Mouse (Mus musculus): ENCODE data around the gene Bcan. TPM values are rescaled to one million over a fixed set of nuclear protein-coding genes. Genes with fewer than 3 reads are reported as not detected.

Bcan gene
- polyA plus RNA-seq, 1 experiment = 0.06 TPM

DNA sequence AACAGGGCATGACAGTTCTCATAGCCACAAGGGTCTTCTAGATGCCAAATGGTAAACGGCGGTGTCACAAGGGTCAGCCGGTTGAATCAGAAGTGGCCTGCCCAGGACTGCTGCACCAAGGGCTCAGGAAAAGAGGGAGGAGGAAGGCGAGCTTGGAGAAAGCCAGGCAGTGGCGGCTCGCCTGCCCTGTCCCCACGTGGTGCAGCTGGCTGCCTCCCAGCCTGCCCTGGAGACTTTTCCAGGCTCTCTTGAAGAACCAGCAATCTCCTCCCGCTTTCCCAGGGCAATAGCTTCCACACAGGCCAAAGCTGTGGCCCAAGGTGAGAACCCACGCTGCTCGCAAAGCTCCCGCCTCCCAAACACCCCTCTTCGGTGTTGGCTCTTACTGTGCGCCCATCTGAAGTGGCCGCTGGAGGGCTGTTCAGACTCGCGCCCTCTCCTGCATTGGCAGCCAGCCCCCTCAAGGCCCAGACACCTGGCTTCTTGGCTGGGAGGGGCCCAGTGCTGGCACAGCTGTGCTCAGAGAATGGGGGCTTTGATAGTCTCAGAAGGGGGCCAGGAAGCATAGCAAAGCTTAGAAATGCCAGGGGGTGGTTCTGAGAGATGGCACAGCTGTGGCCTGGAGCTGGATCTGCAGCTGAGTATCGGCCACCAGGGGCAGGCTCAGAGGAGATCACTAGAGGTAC is 2.4 kb upstream of the Bcan start:
- Histone ChIP-seq H3K36me3 (ENCODE audit: control insufficient read depth, insufficient read depth) (no peaks in the 10 kb centered on the region), H3K79me2 (ENCODE audit: control insufficient read depth, insufficient read depth) (no peaks in the 10 kb centered on the region), H3ac (ENCODE audit: control insufficient read depth, insufficient read length) (no peak overlapping the region), H3K4me2 (ENCODE audit: low read depth) (no peak overlapping the region), H3K4me3 (no peak overlapping the region), H3K27me3 (ENCODE audit: control insufficient read depth, insufficient read depth, insufficient read length) (peaks cover 62% of the 10 kb centered on the region)
- TF ChIP-seq REST (IDR thresholded peaks at IDR 0.05; ENCODE audit: insufficient read depth, insufficient read length) (no peak), MYOD1 (IDR thresholded peaks at IDR 0.05; ENCODE audit: control insufficient read depth in 1 of 3, insufficient read length in 2 of 3, low read depth in 2 of 3) (no peak), TCF12 (IDR thresholded peaks at IDR 0.05; ENCODE audit: insufficient read depth, poor library complexity, severe bottlenecking) (no peak), MYOG (IDR thresholded peaks at IDR 0.05; ENCODE audit: control insufficient read depth in 1 of 3, insufficient read depth in 1 of 3, insufficient read length in 2 of 3, low read depth in 2 of 3) (no peak), CEBPB (IDR thresholded peaks at IDR 0.05; ENCODE audit: insufficient read depth, poor library complexity, severe bottlenecking) (no peak), TCF3 (IDR thresholded peaks at IDR 0.05; ENCODE audit: insufficient read length, low read depth) (no peak), E2F4 (IDR thresholded peaks at IDR 0.05; ENCODE audit: insufficient read depth) (no peak), POLR2A (IDR thresholded peaks at IDR 0.05; ENCODE audit: insufficient read length, low read depth) (no peak), MAX (IDR thresholded peaks at IDR 0.05; ENCODE audit: low read depth) (no peak), USF1 (IDR thresholded peaks at IDR 0.05; ENCODE audit: low read depth) (no peak), SRF (IDR thresholded peaks at IDR 0.05; ENCODE audit: control insufficient read depth, insufficient read length, low read depth) (no peak), POLR2AphosphoS2 (IDR thresholded peaks at IDR 0.05; ENCODE audit: insufficient read length, low read depth) (no peak)

DNA sequence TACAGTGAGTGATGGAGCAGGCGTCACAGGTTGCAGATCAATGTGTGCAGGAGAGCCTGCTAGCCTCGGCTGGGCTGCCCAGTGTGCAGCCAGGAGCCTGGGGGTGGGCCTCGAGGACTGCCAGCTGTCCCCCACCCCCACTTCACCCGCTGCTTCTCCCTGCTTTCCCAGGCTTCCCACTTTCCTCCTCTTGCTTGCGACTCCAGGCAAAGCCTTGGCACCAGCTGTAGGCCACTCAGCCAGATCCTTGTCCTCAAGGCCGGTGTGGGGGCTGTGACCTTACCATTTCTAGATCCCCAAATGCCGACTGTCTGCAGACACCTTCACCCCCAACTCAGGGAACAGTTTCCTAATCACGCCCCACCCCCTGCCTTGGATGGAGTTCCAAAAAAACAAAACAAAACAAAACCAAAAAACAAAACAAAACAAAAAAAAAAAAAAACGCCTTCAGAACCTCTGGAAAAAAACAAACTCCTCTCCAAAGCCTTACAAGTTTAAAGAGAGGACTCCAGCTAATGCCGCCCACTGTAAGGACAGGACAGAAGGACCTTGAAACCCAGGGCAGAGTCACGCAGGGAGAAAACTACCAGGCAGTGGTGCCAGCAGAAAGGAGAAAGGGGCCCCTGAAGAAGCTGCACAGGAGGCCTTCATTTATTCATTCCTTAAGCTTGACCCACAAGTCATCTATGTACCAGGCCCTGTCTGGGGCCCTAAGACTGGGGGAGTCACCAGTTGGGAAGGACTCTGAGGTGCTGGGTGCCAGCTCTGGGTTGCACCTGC is 976 bp upstream of the Bcan start:
- H3K4me3 ChIP-seq = no peak overlapping the region
- H3K27me3 ChIP-seq (ENCODE audit: control insufficient read depth, insufficient read depth, insufficient read length) = peaks cover 76% of the 10 kb centered on the region
- no peaks in the 10 kb centered on the region for H3K36me3 ChIP-seq (ENCODE audit: control insufficient read depth, insufficient read depth)
- no peak overlapping the region for H3ac ChIP-seq (ENCODE audit: control insufficient read depth, insufficient read length)
- no peak overlapping the region for H3K4me2 ChIP-seq (ENCODE audit: low read depth)
- TF ChIP-seq USF1 (IDR thresholded peaks at IDR 0.05; ENCODE audit: low read depth) (no peak), E2F4 (IDR thresholded peaks at IDR 0.05; ENCODE audit: insufficient read depth) (no peak), MYOD1 (IDR thresholded peaks at IDR 0.05; ENCODE audit: control insufficient read depth in 1 of 3, insufficient read length in 2 of 3, low read depth in 2 of 3) (no peak), SRF (IDR thresholded peaks at IDR 0.05; ENCODE audit: control insufficient read depth, insufficient read length, low read depth) (no peak), MYOG (IDR thresholded peaks at IDR 0.05; ENCODE audit: control insufficient read depth in 1 of 3, insufficient read depth in 1 of 3, insufficient read length in 2 of 3, low read depth in 2 of 3) (no peak), POLR2A (IDR thresholded peaks at IDR 0.05; ENCODE audit: insufficient read length, low read depth) (no peak), MAX (IDR thresholded peaks at IDR 0.05; ENCODE audit: low read depth) (no peak), TCF3 (IDR thresholded peaks at IDR 0.05; ENCODE audit: insufficient read length, low read depth) (no peak), REST (IDR thresholded peaks at IDR 0.05; ENCODE audit: insufficient read depth, insufficient read length) (no peak), POLR2AphosphoS2 (IDR thresholded peaks at IDR 0.05; ENCODE audit: insufficient read length, low read depth) (no peak), CEBPB (IDR thresholded peaks at IDR 0.05; ENCODE audit: insufficient read depth, poor library complexity, severe bottlenecking) (no peak), TCF12 (IDR thresholded peaks at IDR 0.05; ENCODE audit: insufficient read depth, poor library complexity, severe bottlenecking) (no peak)
- H3K79me2 ChIP-seq (ENCODE audit: control insufficient read depth, insufficient read depth) = no peaks in the 10 kb centered on the region

DNA sequence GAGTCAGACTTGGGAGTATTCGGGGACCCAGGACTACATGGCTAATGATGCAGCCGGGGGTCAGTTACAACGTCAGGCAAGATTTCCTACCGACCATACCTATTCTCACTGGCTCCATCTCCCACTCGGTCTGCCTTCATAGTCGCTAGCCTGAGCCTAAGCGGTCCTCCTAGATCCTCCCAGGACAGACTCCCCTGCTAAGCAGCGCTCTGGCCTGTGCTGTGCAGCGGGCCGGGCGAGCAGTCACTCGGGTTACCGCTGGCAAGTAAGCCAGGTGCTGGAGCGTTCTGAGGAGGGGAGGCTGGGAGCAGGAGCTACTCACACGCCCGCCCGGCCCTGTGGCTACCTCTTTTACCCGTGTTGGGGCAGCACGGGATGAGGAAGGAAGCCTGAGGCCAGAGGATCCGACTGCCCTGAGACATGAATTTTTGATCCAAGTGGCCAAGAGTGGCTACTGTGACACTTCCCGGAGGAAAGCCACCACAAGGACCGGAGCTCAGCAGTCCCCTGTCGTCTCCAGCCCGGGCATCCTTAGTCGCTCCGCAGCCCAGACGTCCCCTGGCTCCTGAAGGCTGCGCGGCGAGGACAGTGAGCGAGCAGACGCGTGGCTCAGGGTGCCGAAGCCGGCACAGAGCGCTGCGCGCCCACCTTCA is 661 bp downstream of the Bcan start:
- H3ac ChIP-seq (ENCODE audit: control insufficient read depth, insufficient read length) = no peak overlapping the region
- H3K79me2 ChIP-seq (ENCODE audit: control insufficient read depth, insufficient read depth) = no peaks in the 10 kb centered on the region
- H3K4me3 ChIP-seq = no peak overlapping the region
- no peak overlapping the region for H3K4me2 ChIP-seq (ENCODE audit: low read depth)
- H3K36me3 ChIP-seq (ENCODE audit: control insufficient read depth, insufficient read depth) = no peaks in the 10 kb centered on the region
- H3K27me3 ChIP-seq (ENCODE audit: control insufficient read depth, insufficient read depth, insufficient read length) = peaks cover 89% of the 10 kb centered on the region
- TF ChIP-seq POLR2AphosphoS2 (IDR thresholded peaks at IDR 0.05; ENCODE audit: insufficient read length, low read depth) = no peak
- TF ChIP-seq TCF12 (IDR thresholded peaks at IDR 0.05; ENCODE audit: insufficient read depth, poor library complexity, severe bottlenecking) = no peak
- no peak for TF ChIP-seq REST (IDR thresholded peaks at IDR 0.05; ENCODE audit: insufficient read depth, insufficient read length)
- TF ChIP-seq USF1 (IDR thresholded peaks at IDR 0.05; ENCODE audit: low read depth) = no peak
- TF ChIP-seq CEBPB (IDR thresholded peaks at IDR 0.05; ENCODE audit: insufficient read depth, poor library complexity, severe bottlenecking) = no peak
- no peak for TF ChIP-seq MYOG (IDR thresholded peaks at IDR 0.05; ENCODE audit: control insufficient read depth in 1 of 3, insufficient read depth in 1 of 3, insufficient read length in 2 of 3, low read depth in 2 of 3)
- TF ChIP-seq TCF3 (IDR thresholded peaks at IDR 0.05; ENCODE audit: insufficient read length, low read depth) = no peak
- TF ChIP-seq POLR2A (IDR thresholded peaks at IDR 0.05; ENCODE audit: insufficient read length, low read depth) = no peak
- TF ChIP-seq E2F4 (IDR thresholded peaks at IDR 0.05; ENCODE audit: insufficient read depth) = no peak
- TF ChIP-seq MAX (IDR thresholded peaks at IDR 0.05; ENCODE audit: low read depth) = no peak
- no peak for TF ChIP-seq SRF (IDR thresholded peaks at IDR 0.05; ENCODE audit: control insufficient read depth, insufficient read length, low read depth)
- no peak for TF ChIP-seq MYOD1 (IDR thresholded peaks at IDR 0.05; ENCODE audit: control insufficient read depth in 1 of 3, insufficient read length in 2 of 3, low read depth in 2 of 3)

DNA sequence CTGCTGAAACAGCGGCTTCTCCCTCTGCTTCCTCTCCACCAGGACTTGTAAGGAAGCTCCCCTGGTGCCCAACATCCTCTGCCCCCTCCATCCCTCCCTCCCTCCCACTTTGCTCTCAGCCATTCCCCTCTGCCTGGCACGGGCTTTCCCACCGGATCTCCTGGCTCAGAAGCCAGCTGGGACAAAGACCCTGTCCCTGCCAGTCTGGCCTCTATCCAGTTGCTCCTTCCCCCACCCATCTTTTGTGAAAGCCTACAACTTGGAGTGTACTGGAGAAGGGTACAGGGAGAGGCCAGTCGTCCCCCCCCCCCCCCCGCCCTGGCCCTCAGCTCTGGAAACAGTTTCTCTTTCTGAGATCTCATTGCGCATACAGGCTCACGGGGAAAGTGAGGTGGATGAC is 1.3 kb downstream of the Bcan start:
- Histone ChIP-seq H3K79me2 (ENCODE audit: control insufficient read depth, insufficient read depth) (no peaks in the 10 kb centered on the region), H3K4me2 (ENCODE audit: low read depth) (no peak overlapping the region), H3K4me3 (no peak overlapping the region), H3K27me3 (ENCODE audit: control insufficient read depth, insufficient read depth, insufficient read length) (peaks cover 87% of the 10 kb centered on the region), H3ac (ENCODE audit: control insufficient read depth, insufficient read length) (no peak overlapping the region), H3K36me3 (ENCODE audit: control insufficient read depth, insufficient read depth) (no peaks in the 10 kb centered on the region)
- TF ChIP-seq USF1 (IDR thresholded peaks at IDR 0.05; ENCODE audit: low read depth) (no peak), REST (IDR thresholded peaks at IDR 0.05; ENCODE audit: insufficient read depth, insufficient read length) (no peak), TCF3 (IDR thresholded peaks at IDR 0.05; ENCODE audit: insufficient read length, low read depth) (no peak), TCF12 (IDR thresholded peaks at IDR 0.05; ENCODE audit: insufficient read depth, poor library complexity, severe bottlenecking) (no peak), POLR2A (IDR thresholded peaks at IDR 0.05; ENCODE audit: insufficient read length, low read depth) (no peak), MYOG (IDR thresholded peaks at IDR 0.05; ENCODE audit: control insufficient read depth in 1 of 3, insufficient read depth in 1 of 3, insufficient read length in 2 of 3, low read depth in 2 of 3) (no peak), MYOD1 (IDR thresholded peaks at IDR 0.05; ENCODE audit: control insufficient read depth in 1 of 3, insufficient read length in 2 of 3, low read depth in 2 of 3) (no peak), E2F4 (IDR thresholded peaks at IDR 0.05; ENCODE audit: insufficient read depth) (no peak), POLR2AphosphoS2 (IDR thresholded peaks at IDR 0.05; ENCODE audit: insufficient read length, low read depth) (no peak), SRF (IDR thresholded peaks at IDR 0.05; ENCODE audit: control insufficient read depth, insufficient read length, low read depth) (no peak), CEBPB (IDR thresholded peaks at IDR 0.05; ENCODE audit: insufficient read depth, poor library complexity, severe bottlenecking) (no peak), MAX (IDR thresholded peaks at IDR 0.05; ENCODE audit: low read depth) (no peak)
